In the genomic region with DNA sequence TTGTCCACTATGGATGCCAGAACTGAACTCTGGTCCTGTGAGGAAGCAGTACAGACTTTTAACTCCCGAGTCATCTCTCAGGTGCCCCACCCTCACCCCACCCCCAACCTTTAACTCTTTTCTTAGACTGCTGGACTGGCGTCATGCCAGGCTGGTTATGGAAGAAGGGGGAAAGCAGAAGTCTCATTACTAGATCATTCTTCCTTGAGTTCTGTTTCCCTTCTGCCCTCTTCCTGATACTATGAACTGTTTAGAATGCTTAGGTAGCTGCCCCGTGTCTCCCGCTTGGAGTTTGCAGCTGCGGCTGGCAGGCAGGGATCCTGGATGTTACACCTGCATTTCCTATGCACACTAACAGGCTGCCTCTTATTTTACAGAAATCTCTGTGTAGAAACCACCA, we compare ENCODE assay signal across 1 mouse cellular context.
A peak's percentile ranks its signal among the peaks of the same experiment; 100 is the strongest.
TF ChIP-seq lines count a peak whose summit lies in the region.

No protein-coding gene starts in this region.

TF ChIP-seq in CH12.LX, 34 proteins besides CTCF, POLR2A, EP300 and RAD21 (continued from another document):
- TF ChIP-seq NELFE (IDR thresholded peaks at IDR 0.05; ENCODE audit: low read depth, low read length) (0 out of 2 replicates have a peak, but pooled peaks have one; percentile 34), CHD2 (IDR thresholded peaks at IDR 0.05; ENCODE audit: low read length) (peak; percentile 47), ZMIZ1 (IDR thresholded peaks at IDR 0.05; ENCODE audit: low read depth, low read length) (no peak), POLR2AphosphoS2 (IDR thresholded peaks at IDR 0.05; ENCODE audit: low read depth, low read length) (no peak), SIN3A (IDR thresholded peaks at IDR 0.05; ENCODE audit: low read length) (peak; percentile 65), CHD1 (IDR thresholded peaks at IDR 0.05; ENCODE audit: low read depth, low read length) (0 out of 2 replicates have a peak, but pooled peaks have one; percentile 70), ZNF384 (IDR thresholded peaks at IDR 0.05; ENCODE audit: low read depth, low read length) (no peak), IRF4 (IDR thresholded peaks at IDR 0.05; ENCODE audit: low read depth, low read length) (peak; percentile 38), MAFK (IDR thresholded peaks at IDR 0.05; ENCODE audit: insufficient replicate concordance, low read length) (no peak), UBTF (IDR thresholded peaks at IDR 0.05; ENCODE audit: low read depth, low read length) (no peak), JUND (conservative IDR thresholded peaks at IDR 0.05; ENCODE audit: low read depth, low read length) (no peak), MYC (IDR thresholded peaks at IDR 0.05; ENCODE audit: low read depth, low read length) (no peak)
